Mouse (Mus musculus) gastrocnemius, adult 2 months (tissue): ENCODE measurements around the gene Tmem138. TPM values are rescaled to one million over a fixed set of nuclear protein-coding genes. Genes with fewer than 3 reads are reported as not detected.

Source experiments
- DNase-seq: peaks from one replicate; pipeline ENCODE4 v3.0.0; 2022
- H3K27ac ChIP-seq: fragments of 200-600 bp; 2 replicates; pipeline ENCODE4 v1.8.1; 2022; ENCODE audit warnings: mild to moderate bottlenecking
- H3K4me3 ChIP-seq: fragments of 200-600 bp; 2 replicates; pipeline ENCODE4 v1.8.1; 2022; ENCODE audit warnings: mild to moderate bottlenecking, moderate library complexity
- CTCF ChIP-seq: fragments of 200-600 bp; IDR thresholded peaks from 2 replicates; pipeline ENCODE4 v1.8.1; 2022; ENCODE audit warnings: antibody characterized with exemption, mild to moderate bottlenecking, moderate library complexity
- intact Hi-C: fragments of 180-260 bp; cut with DNase I; formaldehyde crosslinking; loops from one replicate; pipeline ENCODE4 v1.15.1; 2025
- long read RNA-seq, 2 experiments: library from polyadenylated mRNA; stranded (forward); transcript quantifications; one replicate each; pipeline ENCODE4 v2.0.0; 2021
- total RNA-seq, 2 experiments: library from RNA; stranded (reverse); gene quantifications; 2 replicates each; pipeline ENCODE4 v1.2.3; 2021

Tmem138 gene
- 1 to 10 TPM; 1.5 TPM for total RNA-seq
- long read RNA-seq, experiment 1, partial matches to known transcripts, result 0 of 1 reads
- long read RNA-seq, experiment 1, other reads (novel, unspliced or antisense), result 0 of 1 reads
- long read RNA-seq, experiment 2, result 0 reads

- peak; percentile 92 for DNase-seq
- Histone ChIP-seq H3K4me3 (peak within 1 kb of the TSS; percentile 92), H3K27ac (peak within 1 kb of the TSS; percentile 97)
- intact Hi-C loops, result loop anchor here (2.0 kb wide), 2 partner anchors 22 to 28 kb away; partner anchors contain the start of genes Ddb1 and Tkfc
- peak; percentile 72 for TF ChIP-seq CTCF
Observed at GRCm38 (mm10) chr19:10576690-10577561, at the start of gene Tmem138, which contains the start of gene Cyb561a3. Tmem138 (minus strand) TSS chr19:10577362. Cyb561a3 (plus strand) TSS chr19:10577172.

- no peak overlapping the region for H3K27ac ChIP-seq
- DNase-seq, result no peak
- H3K4me3 ChIP-seq, result no peak overlapping the region
- no peak for TF ChIP-seq CTCF
- intact Hi-C loops, result loop anchor here (5.0 kb wide), 1 partner anchor 81 kb away; the partner anchor contains the start of genes Cpsf7 and Sdhaf2
Observed at GRCm38 (mm10) chr19:10608573-10609240, 31.5 kb upstream of the Tmem138 start.

DNA sequence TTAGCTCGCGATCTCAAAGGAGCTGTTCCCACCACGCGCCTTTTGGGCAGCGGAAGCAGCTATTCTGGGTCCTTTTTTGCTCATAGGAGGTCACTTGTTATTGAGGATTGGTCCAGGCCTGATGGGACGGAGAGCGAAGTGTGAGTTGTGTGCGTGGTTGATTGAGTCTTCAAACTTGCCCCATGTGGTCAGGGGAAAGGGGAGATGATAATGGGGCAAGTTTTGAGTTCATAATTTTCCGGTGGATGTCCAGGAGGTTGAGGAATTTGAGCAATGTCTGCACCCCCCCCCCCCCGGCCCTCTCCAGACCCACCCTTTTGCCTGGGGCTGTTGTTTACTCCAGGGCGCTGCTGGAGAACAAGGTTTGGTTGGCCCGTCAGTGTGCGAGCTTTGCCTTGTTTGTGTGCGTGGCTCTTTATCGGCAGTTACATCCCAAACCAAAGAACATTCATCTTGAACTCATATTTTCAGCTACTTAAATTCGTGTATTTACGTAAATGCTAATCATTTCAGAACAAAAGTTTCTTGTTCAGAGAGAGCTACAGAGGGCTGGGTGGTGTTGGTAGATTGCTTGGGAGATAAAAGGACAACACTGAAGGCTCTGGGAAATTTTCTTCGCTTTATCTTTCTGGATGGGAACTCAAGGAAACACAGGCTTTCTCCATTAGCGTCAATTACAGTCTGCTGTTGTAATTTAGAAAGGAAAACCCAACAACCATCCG is 28.9 kb upstream of the Tmem138 start:
- Histone ChIP-seq H3K27ac (peak overlapping the region; percentile 98), H3K4me3 (peak overlapping the region; percentile 100)
- no peak for DNase-seq
- intact Hi-C loops, result loop anchor here (1.0 to 5.0 kb wide), 3 partner anchors 29 to 79 kb away; partner anchors contain the start of genes Cpsf7, Cyb561a3, Sdhaf2 and Tmem138
- TF ChIP-seq CTCF, result no peak

DNA sequence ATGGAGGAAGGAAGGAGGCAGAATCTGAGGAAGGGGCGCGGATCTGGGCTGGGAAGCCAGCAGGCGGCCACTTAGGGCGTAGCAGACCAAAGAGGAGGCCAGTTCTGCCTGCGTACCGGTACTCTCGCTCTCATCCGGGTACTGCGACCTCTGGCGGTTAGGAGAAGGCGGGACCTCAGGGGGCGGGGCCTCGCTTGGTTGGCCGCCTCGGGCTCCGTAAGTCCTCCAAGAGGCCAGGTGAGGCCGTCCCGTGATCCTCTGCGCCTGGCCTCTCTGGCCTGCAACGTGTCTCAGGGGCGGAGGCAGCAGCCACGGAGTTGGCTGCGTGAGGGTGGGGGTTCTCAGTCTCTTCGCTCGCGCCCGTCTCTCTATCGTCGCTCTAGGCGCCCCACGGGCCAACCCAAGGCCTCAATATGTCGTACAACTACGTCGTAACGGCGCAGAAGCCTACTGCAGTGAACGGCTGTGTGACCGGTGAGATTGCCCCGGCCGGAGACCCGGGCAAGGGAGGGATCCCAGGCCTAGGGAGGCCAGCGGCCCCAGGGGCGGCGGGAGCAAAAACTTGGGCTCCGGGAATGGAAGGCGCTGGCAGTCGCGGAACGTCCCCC is 28.2 kb upstream of the Tmem138 start, which contains the start of the genes Ddb1 and Tkfc:
Gene Ddb1 (plus strand): TSS at position 35 of the 608 bp plus-strand sequence.
Gene Tkfc (minus strand): TSS at position 362 of the 608 bp plus-strand sequence.
- peak; percentile 67 for TF ChIP-seq CTCF
- Histone ChIP-seq H3K27ac (peak within 1 kb of the TSS; percentile 98), H3K4me3 (peak within 1 kb of the TSS; percentile 100)
- intact Hi-C loops, result loop anchor here (1.0 to 5.0 kb wide), 3 partner anchors 29 to 78 kb away; partner anchors contain the start of genes Cpsf7, Cyb561a3, Sdhaf2 and Tmem138
- peak; percentile 99 for DNase-seq

DNA sequence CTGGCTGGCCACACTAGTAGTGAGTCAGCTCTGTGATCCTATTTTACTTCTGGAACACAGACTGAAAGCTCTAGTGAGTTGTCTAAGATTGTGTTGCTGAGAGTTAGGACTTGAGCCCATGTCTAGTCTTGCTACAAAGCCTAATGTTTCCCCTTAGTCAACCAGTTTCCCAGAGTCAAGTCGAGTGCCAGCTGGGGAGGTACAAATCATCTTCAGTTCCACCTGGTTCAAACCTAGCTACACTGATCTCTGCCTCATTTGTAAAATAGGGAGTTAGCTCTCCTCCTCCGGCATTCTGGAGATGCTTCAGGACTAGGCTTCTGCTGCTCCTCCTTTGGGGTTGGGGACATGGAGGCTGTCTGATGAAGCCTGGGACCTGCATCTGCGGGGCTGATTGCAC is 27.4 kb upstream of the Tmem138 start:
- intact Hi-C loops, result loop anchor here (2.0 kb wide), 1 partner anchor 28 kb away; the partner anchor contains the start of genes Cyb561a3 and Tmem138
- peak overlapping the region; percentile 98 for H3K27ac ChIP-seq
- DNase-seq, result no peak
- H3K4me3 ChIP-seq, result peak overlapping the region; percentile 100
- TF ChIP-seq CTCF, result no peak

DNA sequence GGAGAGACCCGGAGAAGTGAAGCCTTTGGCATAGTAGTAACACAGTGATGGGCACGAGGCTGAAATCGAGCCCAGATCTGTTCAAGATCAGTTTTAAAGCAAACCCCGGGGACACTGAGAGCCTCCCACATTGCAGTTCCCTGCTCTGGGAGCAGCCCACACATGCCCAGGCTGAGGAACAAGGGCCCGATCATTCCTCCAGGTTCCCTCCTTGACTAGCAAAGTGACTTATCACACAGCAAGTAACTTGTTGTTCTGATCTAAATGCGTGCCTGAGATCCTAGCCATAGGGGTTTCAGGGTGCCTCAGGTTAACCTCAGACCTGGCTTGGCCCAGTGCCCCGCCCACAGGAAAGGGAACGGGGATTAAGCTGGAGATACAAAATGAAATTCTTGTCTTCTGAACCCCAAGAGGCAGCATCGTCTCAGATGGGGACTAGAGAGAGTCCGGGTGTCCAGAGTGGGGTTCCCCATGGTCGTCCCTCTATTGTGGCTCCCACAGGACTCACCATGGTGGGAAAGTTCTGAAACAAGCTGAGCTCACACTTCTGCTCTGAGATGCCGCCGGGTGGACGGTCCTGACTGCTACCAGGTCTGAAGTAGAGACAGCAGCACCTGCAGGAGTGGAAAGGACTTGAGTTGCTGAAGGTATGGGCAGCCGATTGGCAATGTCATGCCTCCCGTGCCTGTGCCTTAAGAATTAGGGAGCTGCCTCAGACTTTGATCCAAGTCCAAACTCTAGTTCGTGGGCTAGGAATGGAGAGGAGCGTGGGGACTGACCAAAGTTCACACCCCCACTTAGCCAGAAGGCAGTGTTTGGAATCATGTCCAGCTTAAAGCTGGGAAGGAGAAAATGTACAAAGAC is 26.7 kb upstream of the Tmem138 start:
- no peak for DNase-seq
- intact Hi-C loops, result loop anchor here (2.0 kb wide), 1 partner anchor 27 kb away; the partner anchor contains the start of genes Cyb561a3 and Tmem138
- no peak overlapping the region for H3K4me3 ChIP-seq
- no peak for TF ChIP-seq CTCF
- peak overlapping the region; percentile 98 for H3K27ac ChIP-seq

- peak; percentile 95; the same call in 1 of the 2 replicates for TF ChIP-seq CTCF
- H3K4me3 ChIP-seq, result peak overlapping the region; percentile 70
- intact Hi-C loops, result no loop called here
- peak; percentile 90 for DNase-seq
- peak overlapping the region; percentile 81 for H3K27ac ChIP-seq
Observed at GRCm38 (mm10) chr19:10602787-10603186, 25.6 kb upstream of the Tmem138 start.

DNA sequence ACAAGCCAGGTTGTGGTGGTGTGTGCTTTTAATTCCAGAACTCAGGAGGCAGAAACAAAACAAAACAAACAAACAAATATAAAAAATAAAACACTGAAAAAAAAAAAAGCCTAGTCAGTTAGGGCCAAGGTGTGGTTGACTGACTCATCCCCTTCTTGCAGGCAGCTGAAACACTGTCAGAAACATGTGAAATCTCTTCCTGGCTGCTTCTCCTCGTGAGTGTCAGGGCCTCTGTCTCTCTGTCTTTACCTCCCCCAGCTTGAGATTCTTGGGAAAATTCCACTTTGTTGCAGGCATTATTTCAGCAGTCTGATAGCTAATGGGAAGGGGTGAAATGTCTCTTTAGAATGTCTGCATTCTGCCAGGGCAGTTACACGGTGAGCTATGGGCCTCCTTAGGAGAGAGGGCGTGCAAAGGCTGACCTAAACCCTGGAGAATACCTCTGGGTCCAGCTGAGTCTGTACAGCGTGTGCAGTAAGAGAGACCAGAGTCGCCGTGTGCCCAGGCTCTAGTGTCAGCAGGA is 25.1 kb upstream of the Tmem138 start:
- no peak for DNase-seq
- TF ChIP-seq CTCF, result no peak
- peak overlapping the region; percentile 70 for H3K4me3 ChIP-seq
- intact Hi-C loops, result no loop called here
- H3K27ac ChIP-seq, result peak overlapping the region; percentile 81

DNA sequence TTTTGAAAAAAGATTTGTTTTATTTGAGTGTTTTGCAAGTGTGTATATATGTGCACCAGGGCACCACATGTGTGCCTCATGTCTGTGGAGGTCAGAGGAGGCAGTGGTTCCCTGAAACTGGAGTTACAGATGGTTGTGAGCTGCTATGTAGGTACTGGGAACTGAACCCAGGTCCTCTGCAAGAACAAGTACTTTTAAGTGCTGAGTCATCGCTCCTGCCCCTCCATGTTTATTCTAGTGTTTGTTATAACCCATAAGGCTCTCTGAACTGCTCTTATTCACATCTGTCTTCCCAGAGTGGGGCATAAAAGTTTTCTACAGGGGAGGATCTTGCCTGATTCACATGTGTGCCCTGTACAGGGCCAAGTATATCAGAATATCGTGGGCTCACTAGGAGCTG is 22.5 kb upstream of the Tmem138 start:
- intact Hi-C loops, result no loop called here
- Histone ChIP-seq H3K27ac (no peak overlapping the region), H3K4me3 (no peak overlapping the region)
- no peak for DNase-seq
- no peak for TF ChIP-seq CTCF

DNA sequence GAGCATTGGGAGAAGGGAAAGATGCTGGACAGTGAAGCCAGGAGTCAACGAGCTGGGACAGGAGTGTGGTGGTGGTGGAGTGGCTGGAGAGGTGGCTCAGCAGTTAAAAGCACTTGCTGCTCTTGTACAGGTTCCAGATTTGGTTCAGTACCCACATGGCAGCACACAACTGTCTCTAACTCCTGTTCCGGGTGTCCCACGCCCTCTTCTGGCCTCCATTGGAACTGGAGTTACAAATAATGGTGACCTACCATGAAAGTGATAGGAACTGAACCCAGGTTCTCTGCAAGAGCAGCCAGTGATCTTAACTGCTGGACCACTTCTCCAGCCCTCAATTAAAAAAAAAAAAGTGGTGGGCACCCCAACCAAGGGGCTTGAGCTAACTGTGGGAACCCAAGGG is 21.0 kb upstream of the Tmem138 start:
- no peak overlapping the region for H3K27ac ChIP-seq
- DNase-seq, result no peak
- intact Hi-C loops, result no loop called here
- no peak for TF ChIP-seq CTCF
- H3K4me3 ChIP-seq, result no peak overlapping the region
